Mouse (Mus musculus) cerebellum, adult 2 months (tissue): ENCODE measurements around the gene Hamp2.

Experiments
- CTCF ChIP-seq: fragments of 200-500 bp; IDR thresholded peaks from 2 replicates; pipeline ENCODE4 v1.5.1; 2011; ENCODE audit warnings: low read depth, mild to moderate bottlenecking, control low read depth, low read length, moderate library complexity, borderline replicate concordance; ENCODE audit not compliant: insufficient read depth
- POLR2A ChIP-seq: fragments of 200-500 bp; IDR thresholded peaks from 2 replicates; pipeline ENCODE4 v1.6.1; 2011; ENCODE audit warnings: low read length, control low read depth, borderline replicate concordance; ENCODE audit not compliant: insufficient read depth

DNA sequence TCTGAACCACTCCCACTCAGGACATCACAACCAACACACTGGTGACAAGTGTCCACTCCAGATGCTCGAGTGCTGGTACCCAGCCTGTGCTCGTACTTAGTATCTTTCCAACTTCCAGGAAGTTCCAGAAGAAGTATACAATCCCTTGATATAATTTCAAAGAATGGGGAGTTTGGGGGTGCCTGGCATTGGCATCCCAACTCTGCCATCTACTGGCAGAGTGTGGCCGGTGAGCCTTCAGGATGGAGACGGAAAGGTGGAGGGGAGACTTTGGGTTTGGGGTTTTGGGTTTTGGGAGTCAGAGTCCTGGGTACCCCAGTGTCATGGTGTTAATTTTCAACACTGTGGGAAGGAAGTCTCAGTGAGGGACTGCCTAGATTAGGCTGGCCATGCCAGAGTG is 20.4 kb downstream of the Hamp2 start:
- peak; percentile 29; the same call in 1 of the 2 replicates for TF ChIP-seq CTCF
- no peak for TF ChIP-seq POLR2A
